Mouse (Mus musculus) lung, embryonic 16.5 days (tissue): ENCODE results near the gene Maf. TPM values are rescaled to one million over a fixed set of nuclear protein-coding genes. Genes with fewer than 3 reads are reported as not detected.

Source experiments
- ATAC-seq: fragments of 200-750 bp; cut with Nextera tagmentation; 2 replicates; pipeline ENCODE4 v1.8.0; 2017; ENCODE audit warnings: low read depth, mild to moderate bottlenecking, moderate library complexity
- H3K27ac ChIP-seq: fragments of 300-500 bp; sonication (generic); 2 replicates; pipeline ENCODE4 v1.5.1; 2014; ENCODE audit warnings: mild to moderate bottlenecking, control low read depth, low read length
- H3K27me3 ChIP-seq: fragments of 300-500 bp; sonication (generic); 2 replicates; pipeline ENCODE4 v1.6.1; 2014; ENCODE audit warnings: low read depth, low read length, mixed read lengths; ENCODE audit not compliant: control insufficient read depth, insufficient read depth
- H3K36me3 ChIP-seq: fragments of 300-500 bp; sonication (generic); 2 replicates; pipeline ENCODE4 v1.6.1; 2014; ENCODE audit warnings: low read length; ENCODE audit not compliant: control insufficient read depth, insufficient read depth
- H3K4me1 ChIP-seq: fragments of 300-500 bp; sonication (generic); replicated peaks from 2 replicates; pipeline ENCODE4 v1.6.1; 2014; ENCODE audit warnings: low read length, mixed read lengths; ENCODE audit not compliant: control insufficient read depth, insufficient read depth
- H3K4me2 ChIP-seq: fragments of 300-500 bp; sonication (generic); 2 replicates; pipeline ENCODE4 v1.6.1; 2014; ENCODE audit warnings: low read depth, low read length, control low read depth
- H3K4me3 ChIP-seq: fragments of 300-500 bp; sonication (generic); 2 replicates; pipeline ENCODE4 v1.5.1; 2014; ENCODE audit warnings: mild to moderate bottlenecking, low read length, control low read depth
- H3K9ac ChIP-seq: fragments of 300-500 bp; sonication (generic); 2 replicates; pipeline ENCODE4 v1.6.1; 2014; ENCODE audit warnings: low read length, control low read depth
- H3K9me3 ChIP-seq: fragments of 300-500 bp; sonication (generic); 2 replicates; pipeline ENCODE4 v1.6.1; 2016; ENCODE audit warnings: low read length; ENCODE audit not compliant: control insufficient read depth
- WGBS: fragments of 180-500 bp; shearing (Covaris S2); extraction: QIAGEN DNeasy Blood & Tissue Kit; methylation state at CpG from one replicate; pipeline ENCODE4 v1.1.7; 2014; 5-methylcytosine and 5-hydroxymethylcytosine counted together
- polyA plus RNA-seq: library from polyadenylated mRNA; unstranded; fragments of >200 nt; fragmentation: Nextera tagmentation; extraction: Ambion mirVana; gene quantifications from 2 replicates; pipeline ENCODE4 v1.2.1, GENCODE M21; 2015

Maf gene
- polyA plus RNA-seq: 13.4 and 13.8 TPM in 2 replicates

- Histone ChIP-seq H3K27me3 (peaks cover 7% of the 10 kb centered on the region; the same call in 1 of the 2 replicates), H3K9ac (peak within 1 kb of the TSS; percentile 83), H3K27ac (peak within 1 kb of the TSS; percentile 97), H3K9me3 (no peaks in the 10 kb centered on the region), H3K4me1 (peaks cover 10% of the 10 kb centered on the region; the same call in 1 of the 2 replicates), H3K4me3 (peak within 1 kb of the TSS; percentile 76), H3K4me2 (peak within 1 kb of the TSS; percentile 68), H3K36me3 (no peaks in the 10 kb centered on the region)
- ATAC-seq: peak; percentile 82
- under 1% methylated on average over 42 of the region's 43 CpGs for WGBS
Measured at GRCm38 (mm10) chr8:115707731-115708590, at the start of gene Maf. Gene Maf, minus strand, starts transcription at chr8:115707794.

GRCm38 (mm10) chr8:115756965-115757364 lies 49.4 kb upstream of the Maf start:
- Histone ChIP-seq H3K4me1 (peaks cover 17% of the 10 kb centered on the region), H3K27me3 (no peaks in the 10 kb centered on the region), H3K9me3 (no peaks in the 10 kb centered on the region), H3K9ac (no peak overlapping the region), H3K4me2 (no peak overlapping the region), H3K4me3 (no peak overlapping the region), H3K36me3 (no peaks in the 10 kb centered on the region), H3K27ac (no peak overlapping the region)
- WGBS: 59% methylated on average over 3 of the region's 3 CpGs
- no peak for ATAC-seq

GRCm38 (mm10) chr8:115756027-115756426 lies 48.4 kb upstream of the Maf start:
- 48% methylated on average over 2 of the region's 2 CpGs for WGBS
- H3K4me1 ChIP-seq: peaks cover 17% of the 10 kb centered on the region
- no peak overlapping the region for H3K9ac ChIP-seq
- no peaks in the 10 kb centered on the region for H3K27me3 ChIP-seq
- H3K4me3 ChIP-seq: no peak overlapping the region
- H3K4me2 ChIP-seq: no peak overlapping the region
- no peaks in the 10 kb centered on the region for H3K9me3 ChIP-seq
- no peak overlapping the region for H3K27ac ChIP-seq
- H3K36me3 ChIP-seq: no peaks in the 10 kb centered on the region
- ATAC-seq: 0 out of 2 replicates have a peak, but pooled peaks have one; percentile 55

GRCm38 (mm10) chr8:115754694-115755093 lies 47.1 kb upstream of the Maf start:
- Histone ChIP-seq H3K36me3 (no peaks in the 10 kb centered on the region), H3K9ac (no peak overlapping the region), H3K27me3 (no peaks in the 10 kb centered on the region), H3K9me3 (no peaks in the 10 kb centered on the region), H3K4me2 (no peak overlapping the region), H3K4me3 (no peak overlapping the region), H3K4me1 (peaks cover 17% of the 10 kb centered on the region), H3K27ac (no peak overlapping the region)
- 13% methylated on average over 2 of the region's 2 CpGs for WGBS
- ATAC-seq: peak; percentile 44; the same call in 1 of the 2 replicates

GRCm38 (mm10) chr8:115753801-115754200 lies 46.2 kb upstream of the Maf start:
- H3K4me2 ChIP-seq: no peak overlapping the region
- 20% methylated on average over 8 of the region's 8 CpGs for WGBS

DNA sequence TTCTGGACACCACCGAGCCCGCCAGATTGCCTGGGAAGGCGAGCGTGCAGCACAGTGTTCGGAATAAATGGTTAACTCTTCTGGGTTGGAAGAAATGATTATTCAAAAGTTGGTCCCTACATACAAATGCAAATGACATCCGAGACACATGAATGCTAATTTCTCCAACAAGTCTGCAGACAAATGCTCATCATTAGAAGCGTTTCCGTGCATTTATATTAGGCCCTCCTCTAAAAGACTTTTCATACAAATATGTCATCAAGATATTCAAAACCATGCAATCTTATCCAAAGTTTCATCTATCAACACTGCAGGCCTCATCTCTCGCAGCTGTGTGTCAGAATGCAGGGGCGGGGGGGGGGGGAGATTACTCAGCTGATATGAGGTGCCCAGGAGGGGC lies 39.8 kb upstream of the Maf start:
- Histone ChIP-seq H3K9ac (no peak overlapping the region), H3K27ac (no peak overlapping the region), H3K4me2 (no peak overlapping the region), H3K27me3 (no peaks in the 10 kb centered on the region), H3K4me3 (no peak overlapping the region), H3K4me1 (no peaks in the 10 kb centered on the region), H3K36me3 (no peaks in the 10 kb centered on the region), H3K9me3 (no peaks in the 10 kb centered on the region)
- ATAC-seq: no peak
- WGBS: 81% methylated on average over 10 of the region's 10 CpGs

More at GRCm38 (mm10) chr8:115753801-115754200, 46.2 kb upstream of the Maf start:
- H3K4me3 ChIP-seq: no peak overlapping the region
- no peaks in the 10 kb centered on the region for H3K36me3 ChIP-seq
- no peak; the same call in 1 of the 2 replicates for ATAC-seq
- no peak overlapping the region for H3K9ac ChIP-seq
- no peaks in the 10 kb centered on the region for H3K9me3 ChIP-seq
- peaks cover 17% of the 10 kb centered on the region for H3K4me1 ChIP-seq
- no peaks in the 10 kb centered on the region for H3K27me3 ChIP-seq
- no peak overlapping the region for H3K27ac ChIP-seq

- Histone ChIP-seq H3K27me3 (no peaks in the 10 kb centered on the region), H3K36me3 (no peaks in the 10 kb centered on the region), H3K4me2 (no peak overlapping the region), H3K9ac (no peak overlapping the region), H3K9me3 (no peaks in the 10 kb centered on the region), H3K4me1 (no peaks in the 10 kb centered on the region), H3K27ac (no peak overlapping the region), H3K4me3 (no peak overlapping the region)
- 31% methylated on average over 2 of the region's 2 CpGs for WGBS
- ATAC-seq: no peak
Measured at GRCm38 (mm10) chr8:115745648-115746047, 38.1 kb upstream of the Maf start.

DNA sequence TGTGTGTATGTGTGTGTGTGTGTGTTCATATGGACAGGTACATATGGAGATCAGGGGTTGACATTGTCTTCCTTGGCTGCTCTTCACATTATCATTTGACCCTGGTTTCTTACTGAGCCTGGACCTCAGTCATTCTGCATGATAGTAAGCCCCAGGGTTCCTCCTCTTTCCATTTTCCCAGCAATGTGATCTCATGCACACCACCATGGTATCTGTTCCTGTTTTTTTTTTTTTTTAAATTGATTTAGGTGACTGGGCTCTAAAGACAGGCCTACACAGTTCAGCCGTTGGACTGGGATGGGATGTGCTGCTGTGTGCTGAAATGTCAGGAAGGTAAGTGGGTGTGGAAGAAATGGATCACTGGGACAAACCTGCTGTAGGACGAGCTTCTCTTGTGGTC lies 35.8 kb upstream of the Maf start:
- no peaks in the 10 kb centered on the region for H3K4me1 ChIP-seq
- H3K27me3 ChIP-seq: no peaks in the 10 kb centered on the region
- no peaks in the 10 kb centered on the region for H3K36me3 ChIP-seq
- H3K27ac ChIP-seq: no peak overlapping the region
- WGBS: 64% methylated on average over 2 of the region's 2 CpGs
- no peak for ATAC-seq
- no peaks in the 10 kb centered on the region for H3K9me3 ChIP-seq
- H3K9ac ChIP-seq: no peak overlapping the region
- no peak overlapping the region for H3K4me2 ChIP-seq
- H3K4me3 ChIP-seq: no peak overlapping the region

DNA sequence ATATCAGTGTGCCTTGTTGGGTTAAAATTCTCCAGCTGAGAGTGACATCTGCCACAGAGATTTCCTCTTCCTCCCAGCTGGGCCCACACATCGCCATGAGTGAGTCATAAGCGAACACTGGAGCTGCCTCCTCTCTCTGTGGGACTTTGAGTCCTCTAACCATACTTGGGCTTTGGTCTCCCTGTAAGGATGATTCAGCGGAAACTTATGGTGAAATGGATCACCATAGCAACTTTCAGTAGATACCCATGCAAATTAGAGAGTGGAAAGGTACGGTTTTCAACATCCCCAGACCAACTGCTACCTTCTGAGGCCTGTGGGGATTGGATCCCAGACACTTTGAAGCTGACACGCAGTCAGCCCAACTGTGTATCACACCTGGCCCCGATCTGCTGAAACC lies 35.1 kb upstream of the Maf start:
- H3K9ac ChIP-seq: no peak overlapping the region
- WGBS: 87% methylated on average over 6 of the region's 6 CpGs
- H3K4me2 ChIP-seq: no peak overlapping the region
- ATAC-seq: no peak
- no peaks in the 10 kb centered on the region for H3K4me1 ChIP-seq
- H3K4me3 ChIP-seq: no peak overlapping the region
- no peaks in the 10 kb centered on the region for H3K27me3 ChIP-seq
- H3K9me3 ChIP-seq: no peaks in the 10 kb centered on the region
- H3K27ac ChIP-seq: no peak overlapping the region
- H3K36me3 ChIP-seq: no peaks in the 10 kb centered on the region
